Mouse (Mus musculus): ENCODE data around the gene Tmem126a.

Gene Tmem126a

DNA sequence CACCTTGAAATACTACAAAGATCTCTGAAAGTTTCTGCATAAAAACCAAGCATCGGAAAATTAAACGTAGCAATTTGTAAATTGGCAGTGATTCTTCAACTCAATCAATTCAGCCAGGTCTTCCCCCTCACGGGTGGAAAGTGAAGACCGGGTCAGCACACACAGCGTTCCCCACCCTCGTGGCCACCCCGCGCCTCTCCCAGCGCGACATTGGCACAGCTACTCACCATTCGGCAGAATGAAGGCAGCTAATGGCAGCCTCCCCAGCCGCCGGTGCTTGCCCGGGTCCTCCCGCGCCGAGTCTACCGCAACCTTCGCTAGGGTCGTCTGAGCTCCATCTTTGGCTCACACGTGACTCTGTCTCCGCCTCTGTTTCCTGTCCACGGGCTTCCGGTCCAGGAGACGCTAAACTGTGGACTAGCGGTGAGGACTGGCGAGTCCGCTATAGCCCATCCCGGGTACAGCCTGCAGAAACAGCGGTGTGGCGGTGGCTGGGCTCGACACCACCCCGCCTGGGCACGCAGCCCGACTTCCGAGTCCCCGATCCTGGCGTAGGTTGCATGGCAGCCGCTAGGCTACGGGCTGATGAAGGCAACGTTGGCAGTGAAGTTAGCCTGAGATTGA is at the start of gene Tmem126a:
TSS of gene Tmem126a (minus strand) at position 385 of the 624 bp plus-strand sequence.
- peak; percentile 90 to 95 for DNase-seq

- DNase-seq = no peak
Measured at GRCm38 (mm10) chr7:90482607-90483006, 25.6 kb upstream of the Tmem126a start.

- DNase-seq = peak in 1 of 2 experiments; percentile 63
Measured at GRCm38 (mm10) chr7:90476313-90477245, 19.6 kb upstream of the Tmem126a start, which contains the start of gene Dlg2. Dlg2 (plus strand) TSS chr7:90476672.

DNA sequence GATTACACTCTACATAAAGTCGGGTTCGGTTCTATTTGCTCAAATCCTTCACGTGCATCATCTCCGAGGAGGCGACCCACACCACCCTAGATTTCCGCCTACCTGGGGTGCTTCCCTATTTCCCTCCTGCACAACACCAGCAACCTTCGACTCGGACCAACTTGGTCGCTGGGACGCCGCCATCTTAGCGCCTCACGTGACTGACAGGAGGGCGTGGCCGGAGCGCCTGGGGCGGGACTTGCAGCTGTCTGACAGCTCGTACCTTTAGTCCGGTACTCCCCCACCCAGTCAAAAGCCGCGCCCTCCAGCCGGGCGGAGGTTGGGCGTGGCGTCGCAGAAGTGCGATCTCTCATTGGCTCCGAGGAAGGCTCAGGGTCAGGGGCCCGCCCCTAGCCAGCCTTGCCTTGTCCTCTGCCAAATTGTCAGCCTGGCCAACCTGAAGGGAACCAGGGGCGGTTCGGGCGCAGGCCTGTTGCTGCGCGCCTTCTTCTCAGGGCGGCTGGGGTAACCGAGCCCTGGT is 18.8 kb upstream of the Tmem126a start, which contains the start of gene Tmem126b:
TSS of gene Tmem126b (minus strand) at position 209 of the 520 bp plus-strand sequence.
- peak; percentile 98 to 100 for DNase-seq

- no peak for DNase-seq
Measured at GRCm38 (mm10) chr7:90473511-90473910, 16.5 kb upstream of the Tmem126a start.

DNA sequence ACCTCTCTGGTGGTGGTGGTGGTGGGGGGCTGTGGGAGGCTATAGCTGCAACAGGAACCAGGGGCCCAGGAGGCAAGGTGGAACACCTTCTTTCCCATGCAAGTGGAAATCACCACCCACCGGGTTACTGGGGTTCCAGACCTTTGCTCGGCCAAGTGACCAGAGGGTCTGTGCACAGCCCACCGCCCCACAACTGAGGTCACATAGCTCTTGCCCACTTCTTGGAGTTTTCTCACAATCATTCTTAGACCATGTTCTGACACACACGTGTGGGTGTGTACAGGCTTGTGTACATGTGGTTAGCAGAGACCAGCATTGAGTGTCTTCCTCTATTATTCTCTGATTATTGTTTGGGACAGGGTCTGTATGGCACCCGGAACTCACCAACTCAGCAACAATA is 4.4 kb upstream of the Tmem126a start:
- DNase-seq = no peak

DNA sequence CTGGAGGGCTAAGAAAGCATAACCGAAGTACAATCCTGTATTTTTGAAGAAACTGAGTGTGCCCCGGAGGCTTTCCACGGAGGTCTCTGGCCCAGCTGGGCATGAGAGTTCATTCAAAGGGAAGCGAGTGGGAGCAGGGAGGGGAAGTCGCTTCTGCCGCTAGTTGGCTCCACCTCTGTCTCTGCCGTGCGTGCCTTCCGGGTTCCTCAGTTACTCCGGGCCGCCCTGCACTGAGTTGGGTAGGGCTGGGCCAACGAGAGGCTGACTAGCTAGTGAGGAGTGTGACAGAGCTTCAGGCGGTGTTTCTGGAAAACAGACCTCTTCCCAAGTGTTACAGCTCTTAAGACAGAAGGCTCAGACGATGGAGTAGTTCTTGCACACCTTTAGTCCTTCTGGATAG is 3.9 kb upstream of the Tmem126a start:
- peak; percentile 49 to 68 for DNase-seq

DNA sequence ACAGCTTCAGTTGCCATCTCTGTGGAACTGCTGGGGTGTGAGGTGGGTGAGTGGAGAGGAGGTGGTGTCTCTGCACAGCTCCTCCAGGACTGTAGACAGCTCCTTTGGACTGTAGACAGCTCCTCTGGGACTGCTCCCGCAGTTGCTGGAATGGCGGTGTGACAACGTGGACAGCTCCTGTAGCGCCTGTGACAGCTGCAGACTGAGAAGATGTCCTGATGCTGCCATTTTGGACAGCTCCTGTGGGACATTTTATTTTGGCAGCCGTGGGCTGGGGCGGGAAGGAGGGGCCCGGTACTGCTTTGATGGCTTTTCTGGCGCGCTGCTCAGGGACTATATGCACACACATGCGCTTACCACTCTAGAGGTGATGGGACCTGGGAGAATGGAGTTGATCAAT is 3.3 kb upstream of the Tmem126a start:
- DNase-seq = no peak

GRCm38 (mm10) chr7:90457517-90457916 is 488 bp upstream of the Tmem126a start:
- peak in 1 of 2 experiments; percentile 36 for DNase-seq

- no peak for DNase-seq
Measured at GRCm38 (mm10) chr7:90456149-90456844, 732 bp downstream of the Tmem126a start.

DNA sequence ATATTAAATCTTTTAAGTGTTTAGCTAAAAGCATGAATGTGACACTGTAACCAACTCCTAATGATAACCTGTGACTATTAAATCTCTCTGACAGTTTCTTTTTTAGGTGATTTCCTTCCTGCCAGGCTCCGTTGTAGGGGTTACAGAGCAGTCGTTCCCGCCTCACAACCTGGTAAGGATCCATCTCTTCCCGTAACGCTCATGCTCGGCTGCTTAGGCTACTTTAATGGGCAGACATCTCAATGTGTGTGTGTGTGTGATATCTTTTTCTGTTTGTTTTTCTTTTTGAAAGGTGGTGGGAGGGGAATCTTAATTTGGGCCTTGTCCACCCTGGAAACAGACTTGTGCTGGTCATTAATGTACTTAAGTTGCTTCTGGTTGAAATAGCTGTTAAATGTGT is 12.8 kb downstream of the Tmem126a start:
- DNase-seq = peak in 1 of 2 experiments; percentile 9

GRCm38 (mm10) chr7:90443101-90444091 is 13.6 kb downstream of the Tmem126a start:
- DNase-seq = peak; percentile 67 to 86

DNA sequence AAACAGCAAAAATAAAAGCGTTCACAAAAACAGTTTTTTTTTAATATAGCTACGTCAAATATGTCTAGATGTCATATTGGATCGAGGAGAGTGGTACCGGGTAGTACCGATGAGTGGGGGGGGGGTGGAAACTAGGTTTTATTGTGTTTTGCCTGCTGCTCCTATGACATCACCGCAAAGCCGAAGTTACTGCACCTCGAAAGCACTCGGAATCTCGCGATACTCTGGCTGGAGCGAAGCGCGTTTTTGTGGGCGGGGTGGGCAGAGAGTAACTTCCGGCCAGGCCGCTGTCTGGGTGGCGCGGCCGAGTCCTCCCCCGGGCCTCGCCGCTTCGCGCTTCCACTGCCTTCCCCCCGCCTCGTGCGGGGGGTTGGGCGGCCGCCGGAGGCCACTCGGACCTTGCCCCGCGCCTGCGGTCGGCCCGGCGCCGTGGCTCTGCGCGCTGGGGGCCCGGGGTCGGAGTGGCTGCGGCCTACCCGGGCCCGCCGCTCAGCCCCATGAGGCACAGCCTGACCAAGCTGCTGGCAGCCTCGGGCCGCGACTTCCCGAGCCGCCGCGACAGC is 14.4 kb downstream of the Tmem126a start, which contains the start of gene Crebzf:
TSS of gene Crebzf (plus strand) at position 212 of the 563 bp plus-strand sequence.
- DNase-seq = peak; percentile 99

DNA sequence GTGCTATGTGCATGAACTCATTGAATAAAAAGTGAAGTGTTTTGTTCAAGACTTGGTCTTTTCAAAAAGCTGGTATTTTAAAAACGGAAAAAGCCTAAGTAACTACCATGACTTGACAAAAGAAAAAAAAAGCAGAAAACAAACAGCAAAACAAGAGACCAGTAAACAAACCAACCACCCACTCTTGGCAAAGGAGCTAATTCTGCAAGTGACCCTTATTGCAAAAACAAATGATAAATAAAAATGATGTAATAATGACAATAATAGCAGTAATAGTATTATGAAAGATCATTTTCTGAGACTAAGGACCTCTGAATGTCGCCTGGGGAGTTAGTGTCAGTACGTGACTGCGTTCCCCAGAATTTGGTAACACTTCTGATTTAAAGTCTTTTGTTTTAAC is 15.0 kb downstream of the Tmem126a start:
- no peak for DNase-seq

DNA sequence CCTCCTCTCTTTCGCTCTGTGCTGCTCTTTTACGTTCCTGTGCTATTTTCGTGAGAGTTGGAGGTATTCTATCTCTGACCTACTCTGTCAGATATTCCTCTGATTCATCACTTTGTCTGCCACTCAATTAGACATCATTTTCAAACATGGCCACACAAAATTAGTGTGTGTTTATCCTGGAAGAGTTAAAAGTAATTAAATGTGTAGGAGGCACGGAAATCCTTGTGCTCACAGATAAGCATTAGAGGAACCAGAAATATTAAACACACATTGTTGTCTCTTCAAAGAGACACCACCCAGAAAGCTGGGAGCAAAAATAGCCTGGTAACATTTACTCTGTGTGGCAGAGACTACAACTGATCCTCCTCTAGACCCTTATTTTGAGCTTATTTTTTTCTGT is 17.0 kb downstream of the Tmem126a start:
- DNase-seq = no peak

- DNase-seq = no peak
Measured at GRCm38 (mm10) chr7:90432221-90432620, 24.8 kb downstream of the Tmem126a start.

DNA sequence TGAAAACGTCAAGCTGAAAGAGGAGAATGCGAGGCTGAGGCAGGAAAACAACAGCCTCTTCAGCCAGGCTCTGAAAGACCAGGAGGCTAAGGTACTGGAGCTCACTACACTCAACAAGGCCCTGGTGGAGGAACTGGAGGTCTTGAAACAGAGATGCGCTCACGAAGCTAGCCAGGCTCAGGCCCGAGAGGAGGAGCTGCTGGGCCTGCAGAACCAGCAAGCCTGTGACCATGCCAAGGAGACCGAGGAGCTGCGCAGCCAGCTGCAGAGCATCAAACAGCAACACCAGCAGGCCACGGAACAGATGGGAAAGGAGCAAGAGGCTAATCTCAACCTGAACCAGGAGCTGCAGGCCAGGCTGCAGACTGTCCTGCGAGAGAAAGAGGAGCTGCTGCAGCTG is 30.0 kb downstream of the Tmem126a start:
- DNase-seq = no peak

DNA sequence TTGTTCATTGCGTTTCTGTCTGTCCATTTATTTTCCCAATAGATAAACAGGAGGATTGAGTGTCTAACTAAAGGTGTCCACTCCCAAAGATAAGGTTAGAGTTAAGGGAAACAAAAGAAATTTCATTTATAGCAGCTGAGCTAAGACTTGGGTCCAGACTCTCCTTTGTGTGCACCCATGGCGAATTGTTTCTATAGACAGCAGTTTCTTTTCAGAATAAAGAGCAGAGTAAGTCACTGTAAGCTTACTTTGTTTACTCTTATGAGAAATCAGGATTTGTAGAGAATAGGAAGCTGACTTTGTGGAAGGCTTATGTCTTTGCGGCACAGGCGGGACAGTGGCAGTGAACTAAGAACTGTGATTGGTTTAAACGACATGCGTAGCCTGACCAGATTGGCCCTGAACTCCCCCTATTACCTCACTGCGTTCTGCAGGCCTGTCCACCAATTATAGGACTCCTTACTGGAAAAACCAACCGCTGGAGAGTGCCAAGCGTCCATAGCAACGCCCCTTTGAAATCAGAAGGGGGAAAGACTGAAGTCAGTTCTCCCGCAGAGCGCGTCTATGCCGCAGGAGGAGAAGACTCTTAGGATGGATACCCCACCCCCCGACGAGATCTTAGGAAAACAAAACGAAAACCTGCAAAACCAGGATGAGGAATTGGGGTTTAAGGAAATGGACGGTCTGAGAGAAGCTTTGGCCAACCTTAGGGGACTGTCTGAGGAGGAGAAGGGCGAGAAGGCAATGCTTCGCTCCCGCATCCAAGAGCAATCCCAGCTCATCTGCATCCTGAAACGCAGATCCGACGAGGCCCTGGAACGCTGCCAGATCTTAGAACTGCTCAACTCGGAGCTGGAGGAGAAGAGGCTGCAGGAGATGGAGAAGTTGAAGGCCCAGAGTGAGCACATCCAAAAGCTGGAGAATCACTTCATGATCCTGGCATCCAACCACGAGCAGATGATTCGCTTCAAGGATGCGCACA is 30.7 kb downstream of the Tmem126a start, which contains the start of gene Ccdc89:
TSS of gene Ccdc89 (plus strand) at position 558 of the 982 bp plus-strand sequence.
- DNase-seq = peak; percentile 86 to 92

DNA sequence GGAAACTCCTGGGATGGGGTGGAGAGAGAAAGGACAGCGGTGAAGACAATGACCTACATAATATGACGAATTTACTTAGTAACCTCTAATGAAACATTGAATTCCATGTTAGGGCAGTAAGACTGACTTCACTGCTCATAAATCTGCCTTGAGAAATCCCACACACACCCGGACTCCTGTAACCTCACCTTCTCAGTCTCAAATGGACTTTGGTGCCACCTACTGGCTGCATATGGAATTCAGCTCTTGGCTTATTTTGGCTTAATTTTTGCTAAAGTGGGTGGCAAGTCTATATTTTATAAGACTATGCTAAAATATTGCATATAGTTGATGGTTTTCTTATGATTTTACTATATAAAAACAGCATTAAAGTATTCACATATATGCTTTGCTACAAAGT is 47.1 kb downstream of the Tmem126a start:
- peak; percentile 58 to 77 for DNase-seq

Data from kidney, postnatal 25 days (tissue).